ENCODE assay signal across 14 mouse cellular contexts in the genomic region with DNA sequence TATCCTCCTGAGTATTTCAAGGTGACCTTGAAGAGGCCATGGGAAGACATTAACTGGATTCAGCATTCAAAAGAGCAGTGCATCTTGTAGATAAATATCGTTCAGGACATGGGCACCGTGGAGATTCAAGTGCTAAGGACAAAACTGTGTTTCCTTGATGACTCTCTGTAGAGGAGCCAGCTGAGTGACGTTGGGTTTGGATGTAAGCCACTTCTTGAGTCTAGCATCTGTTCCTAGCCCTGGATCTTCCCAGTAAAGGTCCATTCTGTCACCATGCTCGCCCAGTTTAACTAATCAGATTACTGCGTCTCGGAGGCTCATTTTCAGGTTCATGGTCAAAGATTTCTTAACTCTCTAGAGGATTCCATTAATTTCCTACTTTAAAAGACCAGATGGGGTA.
A peak's percentile ranks its signal among the peaks of the same experiment; 100 is the strongest.
DNase-seq lines count a peak whose midpoint lies in the region; ATAC-seq and TF ChIP-seq lines count a peak whose summit lies in the region.
"Had no signal": no experiment of that assay in that cellular context is flagged by ENCODE, and none has a peak within 500 bp of the region (broad histone marks: within the 10 kb centered on the region; RNA-seq: fewer than 3 reads in every experiment).

No protein-coding gene starts in this region.

- no peaks in the 10 kb centered on the region for H3K36me3 ChIP-seq in heart, embryonic 12.5 days
- H3K36me3 ChIP-seq: embryonic facial prominence, embryonic 12.5 days; forebrain, embryonic 15.5 days; intestine, embryonic 15.5 days; liver, embryonic 12.5 days had no signal

- no peak for TF ChIP-seq POLR2A in lung, adult 2 months (IDR thresholded peaks at IDR 0.05; ENCODE audit: borderline replicate concordance, extremely low read depth, low read depth, low read length)

- no peak overlapping the region for H3K27ac ChIP-seq in heart, embryonic 12.5 days (ENCODE audit: poor library complexity, severe bottlenecking)
- H3K27ac ChIP-seq: embryonic facial prominence, embryonic 12.5 days; forebrain, embryonic 15.5 days; intestine, embryonic 15.5 days; liver, embryonic 12.5 days had no signal

- no peak overlapping the region for H3K4me3 ChIP-seq in heart, embryonic 12.5 days
- no peak overlapping the region for H3K4me3 ChIP-seq in lung, adult 2 months (replicated peaks; ENCODE audit: extremely low read depth, low read depth, low read length)
- H3K4me3 ChIP-seq: embryonic facial prominence, embryonic 12.5 days; forebrain, embryonic 15.5 days; intestine, embryonic 15.5 days; liver, embryonic 12.5 days had no signal

- WGBS in heart, embryonic 12.5 days: 77% methylated on average over 6 of the region's 6 CpGs
- WGBS in lung, adult 2 months: 55% methylated on average over 6 of the region's 6 CpGs

- H3K4me1 ChIP-seq in heart, embryonic 12.5 days (replicated peaks): peaks cover 36% of the 10 kb centered on the region
- H3K4me1 ChIP-seq in lung, adult 2 months (ENCODE audit: control insufficient read depth, insufficient read depth, low read length): peaks cover 20% of the 10 kb centered on the region
- H3K4me1 ChIP-seq: liver, embryonic 12.5 days had no signal

- H3K4me2 ChIP-seq in heart, embryonic 12.5 days: no peak overlapping the region
- H3K4me2 ChIP-seq: embryonic facial prominence, embryonic 12.5 days; forebrain, embryonic 15.5 days; intestine, embryonic 15.5 days; liver, embryonic 12.5 days had no signal

- ATAC-seq in heart, embryonic 12.5 days (ENCODE audit: insufficient number of reproducible peaks, low FRiP score): no peak
- ATAC-seq: forebrain, embryonic 15.5 days; intestine, embryonic 15.5 days; liver, embryonic 12.5 days had no signal

- H3K9me3 ChIP-seq in heart, embryonic 12.5 days (replicated peaks): no peaks in the 10 kb centered on the region
- H3K9me3 ChIP-seq: embryonic facial prominence, embryonic 12.5 days; forebrain, embryonic 15.5 days; intestine, embryonic 15.5 days; liver, embryonic 12.5 days had no signal

- no peak for TF ChIP-seq CTCF in lung, adult 2 months (IDR thresholded peaks at IDR 0.05; ENCODE audit: insufficient read depth, low read length)

- no peaks in the 10 kb centered on the region for H3K27me3 ChIP-seq in heart, embryonic 12.5 days (replicated peaks)
- H3K27me3 ChIP-seq: embryonic facial prominence, embryonic 12.5 days; forebrain, embryonic 15.5 days; liver, embryonic 12.5 days had no signal

- no peak overlapping the region for H3K9ac ChIP-seq in heart, embryonic 12.5 days
- H3K9ac ChIP-seq: embryonic facial prominence, embryonic 12.5 days; forebrain, embryonic 15.5 days; intestine, embryonic 15.5 days; liver, embryonic 12.5 days had no signal

- peak; percentile 29 to 46 for DNase-seq in heart, postnatal 10 days
- peak; percentile 28 for DNase-seq in lung, postnatal 36 days
- DNase-seq in lung, adult 2 months: no peak
- DNase-seq in cerebellum, adult 18-20 months: peak; percentile 75 to 81
- DNase-seq in gastrocnemius, postnatal 14 days: peak; percentile 25
- DNase-seq in neural tube, embryonic 10.5 days (ENCODE audit: extremely low spot score, low spot score): no peak
- DNase-seq in layer of hippocampus, adult 18-20 months (ENCODE audit: low spot score in 2 of 2): no peak
- DNase-seq: kidney, postnatal 36 days; thymus, postnatal 4 days had no signal

- intact Hi-C loops in heart, postnatal 10 days (cut with DNase I): no loop called here
- intact Hi-C loops in gastrocnemius, postnatal 14 days (cut with DNase I; ENCODE audit: low total_unique reads): no loop called here

Comparison
In these comparisons a context has a peak if more than half of its experiments do, and no peak if none do; other contexts are left out.
1. DNase-seq: peak in heart, postnatal 10 days (2 of 2), lung, postnatal 36 days (single experiment), cerebellum, adult 18-20 months (2 of 2) and gastrocnemius, postnatal 14 days (single experiment); none in lung, adult 2 months (single experiment), neural tube, embryonic 10.5 days (single experiment) and layer of hippocampus, adult 18-20 months (0 of 2).